Mouse (Mus musculus): ENCODE data around the gene Tln1.

Tln1 gene

GRCm38 (mm10) chr4:43547160-43547559 lies 15.3 kb downstream of the Tln1 start:
- no peak for DNase-seq (ENCODE audit: low spot score in 2 of 2)

DNA sequence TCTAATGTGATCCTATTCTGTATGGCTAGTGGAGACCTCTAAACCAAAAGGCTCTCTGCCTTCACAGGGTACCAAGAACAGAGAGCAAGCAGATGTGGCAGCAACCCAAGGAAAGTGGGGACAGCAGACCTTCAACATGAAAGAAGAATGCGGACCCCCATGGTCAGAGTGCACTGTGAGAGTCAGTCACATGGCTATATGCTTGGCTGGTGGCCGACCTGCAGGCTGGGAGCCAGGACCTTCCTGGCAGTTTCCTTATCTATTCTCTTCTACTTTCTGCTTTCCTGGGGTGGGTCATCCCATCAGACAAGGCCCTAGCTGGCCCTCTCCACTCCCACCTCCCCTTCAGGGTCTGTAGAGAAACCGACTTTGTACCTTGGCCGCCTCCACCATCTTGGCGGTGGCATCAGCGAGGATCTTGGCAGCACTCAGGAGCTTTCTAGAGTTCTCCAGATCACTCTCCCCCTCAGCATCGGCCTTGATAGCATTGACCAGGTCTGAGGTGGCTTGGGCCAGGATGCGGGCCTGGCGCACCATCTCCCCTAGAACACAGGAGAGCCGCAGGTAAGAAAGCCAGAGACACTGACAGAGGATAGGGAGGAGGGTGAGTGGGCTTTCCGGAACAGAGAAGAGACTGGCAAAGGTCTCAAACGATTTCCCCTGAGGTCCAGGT lies 16.0 kb downstream of the Tln1 start:
- DNase-seq (ENCODE audit: low spot score in 2 of 2): no peak

DNA sequence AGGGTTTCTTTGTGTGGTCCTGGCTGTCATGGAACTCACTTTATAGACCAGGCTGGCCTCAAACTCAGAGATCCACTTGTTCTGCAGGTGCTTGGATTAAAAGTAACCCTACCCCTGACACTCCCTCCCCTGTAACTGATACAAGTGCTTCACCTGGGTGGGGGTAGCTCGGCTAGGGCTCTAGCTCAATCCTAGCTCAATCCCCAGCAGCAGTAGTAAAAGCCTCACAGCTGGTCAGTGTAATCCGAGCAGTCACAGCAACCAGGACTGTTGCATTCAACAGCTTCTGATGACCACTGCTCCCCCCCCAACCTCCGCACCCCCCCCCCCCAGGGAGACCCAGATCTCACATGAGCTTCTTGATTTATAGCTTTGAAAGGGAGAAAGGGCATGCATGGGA lies 20.4 kb downstream of the Tln1 start:
- DNase-seq (ENCODE audit: low spot score in 2 of 2): no peak

GRCm38 (mm10) chr4:43536031-43536430 lies 26.5 kb downstream of the Tln1 start:
- no peak for DNase-seq (ENCODE audit: low spot score in 2 of 2)

- no peak for DNase-seq (ENCODE audit: low spot score in 2 of 2)
Measured at GRCm38 (mm10) chr4:43535628-43536027, 26.9 kb downstream of the Tln1 start.

GRCm38 (mm10) chr4:43533270-43533669 lies 29.2 kb downstream of the Tln1 start:
- no peak for DNase-seq (ENCODE audit: low spot score in 2 of 2)

GRCm38 (mm10) chr4:43530581-43530980 lies 31.9 kb downstream of the Tln1 start:
- peak; percentile 85 for DNase-seq (ENCODE audit: low spot score in 2 of 2)

DNA sequence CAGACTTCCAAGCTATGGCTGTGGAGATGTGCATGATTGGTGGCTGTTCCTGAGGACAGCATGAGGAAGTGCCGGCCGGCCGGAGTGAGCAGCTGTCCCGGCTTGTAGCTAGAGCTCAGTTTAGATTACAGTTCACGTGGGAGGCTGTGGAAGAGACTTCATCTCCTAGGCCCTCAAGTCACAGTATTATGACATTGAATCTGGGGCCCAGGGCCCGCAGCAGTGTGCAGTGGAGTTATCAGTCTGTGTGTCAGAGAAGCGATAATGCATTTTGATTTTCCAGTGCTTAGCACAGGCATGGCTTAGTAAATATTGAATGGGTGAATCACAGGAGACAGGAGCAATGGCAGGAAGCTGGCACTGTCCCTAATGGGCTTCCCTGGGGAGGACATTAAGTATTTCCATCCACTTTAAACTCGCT lies 32.4 kb downstream of the Tln1 start:
- DNase-seq (ENCODE audit: low spot score in 2 of 2): no peak

GRCm38 (mm10) chr4:43528487-43528886 lies 34.0 kb downstream of the Tln1 start:
- DNase-seq (ENCODE audit: low spot score in 2 of 2): peak in 1 of 2 experiments; percentile 16

GRCm38 (mm10) chr4:43527880-43528279 lies 34.6 kb downstream of the Tln1 start:
- DNase-seq (ENCODE audit: low spot score in 2 of 2): no peak

- DNase-seq (ENCODE audit: low spot score in 2 of 2): peak; percentile 91 to 96
Measured at GRCm38 (mm10) chr4:43519956-43520355, 42.5 kb downstream of the Tln1 start.

DNA sequence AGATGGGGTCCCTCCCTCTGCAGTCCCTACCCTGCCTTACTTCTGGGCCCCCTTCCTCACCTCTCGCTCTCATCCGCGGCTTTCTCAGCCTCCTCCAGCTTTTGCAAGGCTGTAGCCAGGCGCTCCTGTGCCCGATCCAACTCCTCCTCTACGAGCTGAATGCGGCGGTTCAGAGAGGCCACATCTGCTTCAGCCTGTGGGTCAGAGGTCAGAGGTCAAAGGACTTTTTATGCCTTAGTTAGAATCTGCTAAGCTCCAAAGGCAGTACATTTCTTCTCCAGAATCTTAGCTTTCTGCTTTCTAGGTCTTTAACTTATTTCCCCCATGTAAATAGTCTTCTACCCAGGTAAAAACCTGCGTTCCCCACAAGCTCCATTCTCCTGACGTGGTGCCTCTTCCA lies 42.9 kb downstream of the Tln1 start:
- no peak for DNase-seq (ENCODE audit: low spot score in 2 of 2)

DNA sequence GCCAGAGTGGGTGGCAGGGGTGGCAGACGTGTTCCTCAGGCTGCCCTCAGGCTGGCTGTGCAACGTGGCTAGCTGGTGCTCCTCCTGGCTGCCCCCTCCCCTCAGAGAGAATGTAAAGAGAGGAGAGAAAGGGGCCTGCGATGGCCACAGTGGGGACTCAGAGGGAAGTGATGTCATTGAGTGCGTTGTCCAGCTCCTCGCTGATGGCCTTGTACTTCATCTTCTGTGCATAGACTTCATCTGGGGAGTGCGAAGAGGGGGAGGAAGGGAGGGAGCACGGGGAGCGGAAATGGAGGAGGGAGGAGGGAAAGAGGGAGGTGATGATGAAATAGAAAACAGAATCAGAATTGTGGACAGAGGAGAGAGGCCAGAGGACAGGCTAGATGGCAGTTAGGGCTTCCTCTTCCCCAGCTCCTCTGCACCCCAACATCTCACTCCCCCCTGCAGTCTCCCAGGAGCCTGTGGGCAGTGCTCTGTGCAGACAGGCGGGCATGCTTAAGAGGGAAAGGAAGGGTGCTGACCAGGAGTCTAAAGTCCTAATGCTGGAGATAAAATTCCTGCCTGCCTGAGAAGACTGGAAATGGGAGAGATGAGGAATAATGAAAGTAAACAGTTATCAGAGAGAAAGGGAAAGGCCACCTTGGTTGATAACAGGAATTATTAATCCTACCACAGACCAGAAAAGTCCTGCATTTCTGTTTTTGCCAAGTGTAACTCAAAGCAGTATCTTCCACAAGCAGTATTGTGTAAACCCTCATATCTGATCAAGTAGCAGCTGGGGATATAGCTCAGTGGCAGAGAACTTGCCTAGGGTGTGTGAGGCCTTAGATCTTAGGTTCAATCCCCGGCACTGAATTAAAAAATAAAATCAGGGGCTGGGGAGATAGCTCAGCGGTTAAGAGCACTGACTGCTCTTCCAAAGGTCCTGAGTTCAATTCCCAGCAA lies 46.5 kb downstream of the Tln1 start:
- no peak for DNase-seq (ENCODE audit: low spot score in 2 of 2)

DNA sequence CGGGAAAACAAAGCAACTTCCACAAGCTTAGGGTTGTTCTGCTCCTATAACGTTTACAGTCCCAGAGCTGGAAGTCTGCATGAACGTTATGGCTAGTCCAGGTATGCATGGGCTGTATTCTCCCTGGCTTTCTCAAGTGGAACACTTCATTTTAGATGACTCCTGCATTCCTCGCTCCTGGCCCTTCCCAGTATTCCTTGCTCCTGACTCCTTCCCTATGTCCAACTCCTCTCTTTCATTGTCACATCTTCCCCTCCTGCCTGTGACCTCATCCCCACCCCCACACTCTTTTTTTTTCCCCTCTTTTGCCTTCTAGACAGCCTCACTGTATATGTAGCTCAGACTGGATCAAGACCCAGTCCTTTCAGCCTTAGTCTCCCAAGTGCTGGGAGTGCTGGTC lies 48.7 kb downstream of the Tln1 start:
- no peak for DNase-seq (ENCODE audit: low spot score in 2 of 2)

GRCm38 (mm10) chr4:43513300-43513699 lies 49.2 kb downstream of the Tln1 start:
- no peak for DNase-seq (ENCODE audit: low spot score in 2 of 2)

GRCm38 (mm10) chr4:43512653-43513052 lies 49.8 kb downstream of the Tln1 start:
- DNase-seq (ENCODE audit: low spot score in 2 of 2): no peak

- DNase-seq (ENCODE audit: low spot score in 2 of 2): no peak
Measured at GRCm38 (mm10) chr4:43511675-43512454, 50.6 kb downstream of the Tln1 start.

DNA sequence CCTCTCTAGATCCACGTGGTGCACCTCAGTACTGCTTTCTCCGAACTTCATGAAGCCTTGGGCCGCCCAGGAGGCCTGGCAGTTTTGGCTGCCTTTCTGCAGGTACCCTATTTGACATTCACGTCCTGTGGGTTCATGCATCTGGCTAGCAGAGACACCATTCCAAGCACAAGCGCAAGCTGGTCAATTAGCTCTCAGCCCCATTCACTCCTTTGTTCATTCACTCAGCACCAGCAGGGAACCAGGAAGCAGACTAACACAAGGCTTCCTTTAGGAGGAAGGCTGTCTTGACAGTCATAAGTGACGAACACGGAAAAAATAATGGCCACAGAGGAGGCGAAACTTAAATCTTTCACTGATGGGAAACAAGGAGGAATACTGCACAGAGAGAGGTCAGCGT lies 53.4 kb downstream of the Tln1 start:
- DNase-seq (ENCODE audit: low spot score in 2 of 2): no peak

DNA sequence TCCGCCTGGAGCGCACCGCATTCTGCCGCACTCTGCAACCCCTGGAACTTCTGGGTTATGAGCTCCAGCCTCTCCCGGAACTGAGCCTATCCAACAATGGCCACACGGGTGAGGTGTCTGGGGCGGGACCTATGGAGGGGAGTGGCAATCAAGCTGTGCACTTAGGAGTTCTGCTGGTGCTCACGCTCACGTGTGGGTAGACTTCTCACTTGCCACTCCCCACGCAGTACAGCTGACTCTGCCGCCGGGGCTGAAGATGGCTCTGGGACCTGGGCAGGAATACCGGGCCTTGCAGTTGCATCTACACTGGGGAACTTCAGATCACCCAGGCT lies 53.9 kb downstream of the Tln1 start:
- DNase-seq (ENCODE audit: low spot score in 2 of 2): peak in 1 of 2 experiments; percentile 38

DNA sequence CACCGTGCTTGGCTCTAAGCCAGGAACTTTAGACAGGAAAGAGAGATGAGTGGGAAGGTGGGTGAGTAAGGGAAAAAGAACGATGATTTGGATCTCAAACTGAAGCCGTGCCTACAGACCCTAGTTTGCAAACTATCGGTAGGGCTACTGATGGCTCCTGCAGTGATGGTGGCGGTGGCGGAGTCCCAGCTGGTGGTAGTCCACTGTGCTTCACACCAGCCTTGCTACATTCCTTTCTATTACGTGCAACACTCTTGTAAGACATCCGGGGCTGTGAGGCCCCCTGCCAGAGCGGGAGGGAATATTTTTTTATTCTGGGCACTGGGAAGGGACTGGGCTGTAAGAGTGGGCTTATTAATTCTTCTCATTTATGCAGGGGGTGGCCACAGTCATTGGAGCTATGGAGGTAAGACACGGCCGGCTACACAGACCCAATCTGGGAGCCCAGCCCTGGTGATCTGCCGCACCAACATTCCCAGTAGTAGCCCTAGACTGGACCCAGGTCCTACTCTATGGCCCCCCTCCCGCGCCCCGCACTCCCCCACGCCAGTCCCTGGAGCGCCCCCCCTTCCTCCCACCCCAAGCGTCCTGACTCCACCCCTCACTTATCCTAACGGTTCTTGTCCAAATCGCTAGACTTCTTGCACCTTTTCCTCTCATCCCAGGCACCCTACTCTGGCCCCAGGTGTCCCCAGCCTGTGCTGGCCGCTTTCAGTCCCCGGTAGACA lies 54.4 kb downstream of the Tln1 start:
- no peak for DNase-seq (ENCODE audit: low spot score in 2 of 2)

DNA sequence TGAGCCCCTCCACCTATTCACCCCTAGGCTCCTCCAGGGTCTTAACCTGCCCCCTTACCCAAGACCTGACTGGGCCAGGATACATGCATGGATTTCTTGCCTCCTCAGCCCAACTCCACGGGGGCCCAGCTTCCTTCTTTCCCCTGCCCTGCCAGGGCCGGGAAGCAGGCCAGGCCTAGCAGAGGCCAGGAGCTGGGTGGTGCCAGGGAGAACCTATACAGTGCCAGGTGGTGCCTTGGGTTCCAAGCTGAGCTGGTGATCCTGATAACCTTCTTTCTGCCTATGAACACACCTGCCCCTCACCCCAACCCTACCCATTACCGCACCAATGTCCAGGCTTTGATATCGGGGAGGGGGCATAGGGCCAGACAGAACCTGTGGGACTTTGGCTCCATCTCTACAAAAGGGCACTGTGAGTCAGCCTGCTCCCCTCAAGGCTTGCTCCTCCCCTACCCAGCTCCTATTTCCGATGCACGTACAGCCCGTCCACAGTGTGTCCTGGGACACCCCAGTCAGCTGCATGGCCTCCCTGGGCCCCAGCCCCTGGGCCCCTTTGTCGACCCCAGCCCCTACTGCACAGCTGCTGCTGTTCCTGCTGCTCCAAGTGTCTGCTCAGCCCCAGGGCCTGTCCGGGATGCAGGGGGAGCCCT lies 55.8 kb downstream of the Tln1 start, which contains the start of gene Car9:
Gene Car9 (plus strand): TSS at position 431 of the 650 bp plus-strand sequence.
- DNase-seq (ENCODE audit: low spot score in 2 of 2): no peak
